Mouse (Mus musculus) Patski (cell line): ENCODE measurements around the gene Rmdn2. TPM values are rescaled to one million over a fixed set of nuclear protein-coding genes. Genes with fewer than 3 reads are reported as not detected.

Experiments used
- ATAC-seq: fragments of 100-300 bp; one replicate; pipeline ENCODE4 v1.8.0; 2021
- CTCF ChIA-PET: fragments of 350-600 bp; sonication (Branson Sonifier 250); formaldehyde crosslinking; loops from one replicate; lab custom pipeline; 2022; ENCODE audit warnings: inconsistent platforms; lab: Charles Lee
- POLR2A ChIA-PET: fragments of 350-600 bp; sonication (Branson Sonifier 250); formaldehyde crosslinking; loops from one replicate; lab custom pipeline; 2022; ENCODE audit warnings: antibody characterized with exemption, inconsistent platforms; lab: Charles Lee
- DNase-seq: peaks from one replicate; pipeline ENCODE4 v3.0.0-alpha.2; 2011; ENCODE audit warnings: low read depth, low spot score
- H3K27me3 ChIP-seq: fragments of 371-371 bp; one replicate; pipeline ENCODE4 v1.5.1; 2021
- CTCF ChIP-seq: fragments of 100-300 bp; IDR thresholded peaks from one replicate; pipeline ENCODE4 v1.5.1; 2021
- in situ Hi-C: fragments of 300-500 bp; cut with MboI; formaldehyde crosslinking; loops from 3 replicates; pipeline ENCODE4 v1.11.1; 2018; ENCODE audit warnings: low pct_unique_long_range_greater_than_20kb, mixed read lengths
- polyA plus RNA-seq: library from polyadenylated mRNA; unstranded; gene quantifications from one replicate; pipeline ENCODE4 v1.2.3, GENCODE M21; 2021

The Rmdn2 gene
- polyA plus RNA-seq, 1 experiment from 2014 or later = 15.1 TPM

GRCm38 (mm10) chr17:79589913-79590312 lies 21.8 kb upstream of the Rmdn2 start:
- DNase-seq (peak; percentile 39), ATAC-seq (peak; percentile 57)
- no peaks in the 10 kb centered on the region for H3K27me3 ChIP-seq
- no peak for TF ChIP-seq CTCF
- POLR2A ChIA-PET = no interaction called here
- CTCF ChIA-PET = no interaction called here
- in situ Hi-C loops = loop anchor here (10.0 kb wide), 1 partner anchor 785 kb away; no protein-coding TSS in a partner anchor

GRCm38 (mm10) chr17:79595996-79596395 lies 15.7 kb upstream of the Rmdn2 start:
- ChIA-PET CTCF (interaction anchor here (0.5 to 1.3 kb wide), 2 partner anchors 11 to 40 kb away, joined by 3 read pairs; no protein-coding TSS in a partner anchor), POLR2A (no interaction called here)
- no peak for ATAC-seq
- no peaks in the 10 kb centered on the region for H3K27me3 ChIP-seq
- TF ChIP-seq CTCF = no peak
- in situ Hi-C loops = loop anchor here (5.0 kb wide), 1 partner anchor 236 kb away; no protein-coding TSS in a partner anchor
- no peak for DNase-seq

GRCm38 (mm10) chr17:79598151-79598550 lies 13.5 kb upstream of the Rmdn2 start:
- no peaks in the 10 kb centered on the region for H3K27me3 ChIP-seq
- DNase-seq (no peak), ATAC-seq (peak; percentile 42)
- ChIA-PET POLR2A (no interaction called here), CTCF (interaction anchor here (0.6 to 1.8 kb wide), 3 partner anchors 11 to 63 kb away, joined by 3 to 5 read pairs (median 3); no protein-coding TSS in a partner anchor)
- in situ Hi-C loops = loop anchor here (5.0 kb wide), 1 partner anchor 234 kb away; no protein-coding TSS in a partner anchor
- TF ChIP-seq CTCF = no peak

GRCm38 (mm10) chr17:79598596-79599577 lies 12.8 kb upstream of the Rmdn2 start:
- CTCF ChIA-PET = interaction anchor here (1.8 kb wide), 1 partner anchor 19 kb away, joined by 5 read pairs; no protein-coding TSS in a partner anchor
- POLR2A ChIA-PET = interaction anchor here (1.7 kb wide), 1 partner anchor 16 kb away, joined by 5 read pairs; no protein-coding TSS in a partner anchor
- ATAC-seq (peak; percentile 89), DNase-seq (peak; percentile 64)
- H3K27me3 ChIP-seq = no peaks in the 10 kb centered on the region
- TF ChIP-seq CTCF = peak; percentile 3
- in situ Hi-C loops = loop anchor here (5.0 kb wide), 1 partner anchor 233 kb away; no protein-coding TSS in a partner anchor

- in situ Hi-C loops = no loop called here
- ATAC-seq (no peak), DNase-seq (no peak)
- H3K27me3 ChIP-seq = no peaks in the 10 kb centered on the region
- POLR2A ChIA-PET = interaction anchor here (0.7 to 1.7 kb wide), 2 partner anchors 10 to 15 kb away, joined by 3 to 5 read pairs; no protein-coding TSS in a partner anchor
- CTCF ChIA-PET = no interaction called here
- TF ChIP-seq CTCF = no peak
Observed at GRCm38 (mm10) chr17:79600108-79600507, 11.6 kb upstream of the Rmdn2 start.

GRCm38 (mm10) chr17:79602381-79602780 lies 9.3 kb upstream of the Rmdn2 start:
- no peak for DNase-seq
- ChIA-PET POLR2A (no interaction called here), CTCF (interaction anchor here (0.6 kb wide), 1 partner anchor 99 kb away, joined by 3 read pairs; no protein-coding TSS in a partner anchor)
- TF ChIP-seq CTCF = no peak
- no peaks in the 10 kb centered on the region for H3K27me3 ChIP-seq
- no peak for ATAC-seq
- in situ Hi-C loops = no loop called here

- no peak for ATAC-seq
- POLR2A ChIA-PET = no interaction called here
- CTCF ChIA-PET = no interaction called here
- H3K27me3 ChIP-seq = no peaks in the 10 kb centered on the region
- no peak for DNase-seq
- in situ Hi-C loops = no loop called here
- TF ChIP-seq CTCF = no peak
Observed at GRCm38 (mm10) chr17:79603427-79603826, 8.2 kb upstream of the Rmdn2 start.

GRCm38 (mm10) chr17:79605794-79606193 lies 5.9 kb upstream of the Rmdn2 start:
- DNase-seq = no peak
- POLR2A ChIA-PET = no interaction called here
- CTCF ChIA-PET = no interaction called here
- TF ChIP-seq CTCF = no peak
- no peaks in the 10 kb centered on the region for H3K27me3 ChIP-seq
- in situ Hi-C loops = no loop called here
- ATAC-seq = no peak

GRCm38 (mm10) chr17:79609697-79610096 lies 2.0 kb upstream of the Rmdn2 start:
- in situ Hi-C loops = no loop called here
- ChIA-PET POLR2A (interaction anchor here (0.5 kb wide), 1 partner anchor 9 kb away, joined by 3 read pairs; no protein-coding TSS in a partner anchor), CTCF (interaction anchor here (1.7 kb wide), 1 partner anchor 11 kb away, joined by 4 read pairs; no protein-coding TSS in a partner anchor)
- TF ChIP-seq CTCF = no peak
- DNase-seq (no peak), ATAC-seq (no peak)
- no peaks in the 10 kb centered on the region for H3K27me3 ChIP-seq

GRCm38 (mm10) chr17:79610163-79610755 lies 1.4 kb upstream of the Rmdn2 start:
- DNase-seq (no peak), ATAC-seq (no peak)
- no peaks in the 10 kb centered on the region for H3K27me3 ChIP-seq
- CTCF ChIA-PET = interaction anchor here (1.7 kb wide), 1 partner anchor 10 kb away, joined by 4 read pairs; no protein-coding TSS in a partner anchor
- in situ Hi-C loops = no loop called here
- no peak for TF ChIP-seq CTCF
- POLR2A ChIA-PET = interaction anchor here (0.5 kb wide), 1 partner anchor 10 kb away, joined by 3 read pairs; no protein-coding TSS in a partner anchor
